Mouse (Mus musculus): ENCODE measurements around the gene Tln1.
"Not testable (repeated sequence)": the region's sequence is repeated elsewhere in the genome, so short reads cannot be mapped to it uniquely, and the experiment has no call there.

The Tln1 gene

DNA sequence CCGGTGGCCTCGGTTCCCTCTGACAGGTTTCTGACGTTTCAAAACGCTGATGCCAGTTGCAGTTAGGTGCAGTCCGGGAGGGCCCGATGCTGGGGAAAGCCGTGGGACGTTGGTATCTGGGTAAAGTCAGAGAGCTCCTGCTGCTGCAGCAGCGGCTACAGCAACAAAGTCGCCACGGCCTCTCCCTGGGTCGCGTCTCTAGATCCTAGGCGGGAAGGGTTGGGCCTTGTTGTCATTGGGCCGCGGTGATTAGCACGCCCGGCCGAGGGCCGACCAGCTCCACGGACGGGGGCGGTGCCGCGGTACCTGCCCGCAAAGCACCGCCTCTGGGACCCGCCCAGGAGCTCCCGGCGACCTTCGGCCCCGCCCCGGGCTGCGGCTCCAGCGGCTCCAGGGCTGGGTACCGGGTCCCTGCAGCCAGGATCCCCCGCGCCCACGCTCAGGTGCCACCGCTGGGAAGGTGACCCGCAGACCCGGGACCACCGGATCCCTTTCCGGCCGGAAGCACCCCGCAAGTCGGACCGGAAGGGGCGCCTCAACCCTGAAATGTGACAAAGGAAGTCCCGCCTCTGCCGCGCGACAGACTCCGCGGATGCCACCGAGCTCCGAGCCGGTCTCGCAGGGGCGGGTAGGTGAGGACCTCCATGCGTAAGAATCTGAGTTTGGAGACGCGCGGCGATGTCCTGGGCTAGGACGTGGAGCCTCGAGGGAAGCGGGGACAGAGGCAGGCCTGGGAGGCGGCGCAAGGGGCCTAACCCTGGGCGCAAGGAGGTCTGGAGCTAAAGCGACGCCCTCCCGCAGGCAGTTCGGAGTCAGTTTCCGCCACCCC lies 16.1 kb upstream of the Tln1 start, which contains the start of the genes Rgp1 and Gba2:
Gene Rgp1, plus strand, starts transcription at position 340 of the 829 bp plus-strand sequence.
Gene Gba2, minus strand, starts transcription at position 498 of the 829 bp plus-strand sequence.
- peak; percentile 83 for DNase-seq (ENCODE audit: low spot score in 2 of 2)

GRCm38 (mm10) chr4:43577237-43577881 lies 14.9 kb upstream of the Tln1 start:
- no peak for DNase-seq (ENCODE audit: low spot score in 2 of 2)

DNA sequence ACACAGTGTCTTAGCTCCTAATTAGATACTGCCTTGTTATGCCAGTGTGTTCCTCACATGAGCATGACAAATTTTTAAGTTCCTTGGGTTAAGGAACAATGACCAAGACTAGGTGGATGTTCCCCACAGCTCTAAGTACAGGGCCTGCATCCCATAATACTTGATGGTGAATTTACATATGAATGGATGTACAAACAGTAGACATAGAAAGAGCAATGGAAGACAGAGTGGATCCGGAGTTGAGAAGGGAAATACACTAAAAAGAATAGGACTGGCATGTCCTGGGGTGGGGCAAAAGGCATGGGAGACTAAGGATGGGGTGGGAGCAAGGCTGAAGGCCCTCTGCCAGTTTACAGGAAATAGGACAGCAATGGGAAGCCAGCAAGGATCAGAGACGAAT lies 12.9 kb upstream of the Tln1 start:
- no peak for DNase-seq (ENCODE audit: low spot score in 2 of 2)

- DNase-seq (ENCODE audit: low spot score in 2 of 2) = no peak
Observed at GRCm38 (mm10) chr4:43573561-43573960, 11.1 kb upstream of the Tln1 start.

DNA sequence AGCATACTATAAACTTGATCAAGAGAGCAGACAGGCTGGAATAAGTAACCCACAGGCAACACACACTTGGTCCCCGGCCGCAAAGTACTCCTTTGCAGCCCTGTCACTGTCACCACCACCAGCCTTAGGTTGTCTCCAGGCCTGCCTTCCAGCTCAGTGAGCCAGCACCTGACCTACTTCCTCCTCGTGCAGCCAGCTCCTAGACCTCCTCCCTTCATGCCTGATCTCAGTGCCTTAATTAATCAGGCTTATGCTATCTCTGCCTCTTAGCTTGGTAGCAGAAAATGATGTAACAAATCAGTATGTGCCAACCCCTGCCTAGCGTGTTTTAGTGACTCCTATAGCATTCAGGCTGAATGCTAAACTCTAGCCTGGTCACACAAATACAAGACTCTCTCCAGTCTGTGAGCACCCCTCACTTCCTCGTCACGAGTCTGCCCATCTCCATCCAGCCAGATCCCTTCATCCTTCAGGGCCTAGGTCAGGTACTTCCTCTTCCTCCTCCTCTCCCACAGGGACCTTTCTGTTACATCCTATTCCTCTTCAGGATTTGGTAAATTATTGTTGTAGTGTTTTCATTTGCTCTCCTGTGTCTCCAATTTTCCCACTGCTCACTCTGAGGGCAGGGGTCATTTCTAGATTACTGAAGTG lies 9.0 kb upstream of the Tln1 start:
- DNase-seq (ENCODE audit: low spot score in 2 of 2) = no peak

- no peak for DNase-seq (ENCODE audit: low spot score in 2 of 2)
Observed at GRCm38 (mm10) chr4:43567140-43567539, 4.6 kb upstream of the Tln1 start.

DNA sequence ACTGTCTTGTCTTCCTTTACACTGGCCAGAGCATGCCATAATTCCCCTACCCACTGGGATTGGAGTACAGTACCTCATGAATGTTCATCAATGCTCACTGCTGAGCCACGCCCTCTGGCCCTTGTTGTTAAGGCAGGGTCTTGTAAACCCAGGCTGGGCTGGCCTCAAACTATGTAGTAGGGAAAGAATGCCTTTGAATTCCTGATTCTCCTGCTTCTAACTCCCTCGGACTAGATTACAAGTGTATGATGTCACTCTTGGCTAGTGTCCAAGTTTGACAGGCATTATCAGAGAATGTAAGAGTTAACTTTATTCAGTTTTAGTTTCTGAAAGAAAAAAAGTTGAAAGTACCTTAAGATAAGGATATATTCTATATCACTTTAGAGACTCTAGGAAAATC lies 1.7 kb upstream of the Tln1 start:
- no peak for DNase-seq (ENCODE audit: low spot score in 2 of 2)

GRCm38 (mm10) chr4:43563601-43563875 lies 1.0 kb upstream of the Tln1 start:
- no peak for DNase-seq (ENCODE audit: low spot score in 2 of 2)

DNA sequence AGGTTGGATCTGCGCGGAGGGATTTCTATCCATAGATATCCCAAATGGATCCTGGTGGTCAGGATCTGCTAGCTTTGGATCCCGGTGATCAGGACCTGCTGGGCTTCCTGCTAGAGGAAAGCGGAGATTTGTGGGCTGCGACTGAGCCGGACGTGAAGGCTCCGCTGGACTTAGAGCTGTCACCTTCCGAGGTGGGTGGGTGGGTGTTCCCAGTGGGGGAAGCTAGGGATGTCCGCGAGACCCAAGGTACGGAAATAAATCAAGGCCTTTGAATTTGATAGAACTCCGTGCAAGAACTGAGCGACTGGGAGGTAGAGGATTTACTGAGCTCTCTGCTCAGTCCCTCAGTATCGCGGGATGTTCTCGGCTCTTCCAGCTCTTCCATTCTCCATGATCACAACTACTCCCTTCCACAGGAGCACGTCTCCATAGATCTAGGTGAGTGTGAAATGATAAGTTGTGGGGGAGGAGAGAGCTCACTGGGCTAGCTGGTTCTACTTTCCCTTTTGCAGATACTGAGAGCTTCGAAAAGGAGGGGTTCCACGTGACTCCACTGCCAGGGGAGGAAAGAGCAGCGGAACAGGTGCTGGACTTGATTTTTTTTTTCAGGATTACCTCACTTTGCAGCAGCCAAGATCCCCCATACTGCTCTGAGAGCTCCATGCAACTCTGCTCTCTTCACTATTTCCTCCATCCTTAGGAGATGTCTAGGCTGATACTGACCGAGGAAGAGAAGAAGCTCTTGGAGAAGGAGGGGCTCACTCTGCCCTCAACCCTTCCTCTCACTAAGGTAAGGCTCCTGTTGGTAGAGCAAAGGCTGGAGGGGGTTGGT lies 494 bp upstream of the Tln1 start:
- no peak for DNase-seq (ENCODE audit: low spot score in 2 of 2)

DNA sequence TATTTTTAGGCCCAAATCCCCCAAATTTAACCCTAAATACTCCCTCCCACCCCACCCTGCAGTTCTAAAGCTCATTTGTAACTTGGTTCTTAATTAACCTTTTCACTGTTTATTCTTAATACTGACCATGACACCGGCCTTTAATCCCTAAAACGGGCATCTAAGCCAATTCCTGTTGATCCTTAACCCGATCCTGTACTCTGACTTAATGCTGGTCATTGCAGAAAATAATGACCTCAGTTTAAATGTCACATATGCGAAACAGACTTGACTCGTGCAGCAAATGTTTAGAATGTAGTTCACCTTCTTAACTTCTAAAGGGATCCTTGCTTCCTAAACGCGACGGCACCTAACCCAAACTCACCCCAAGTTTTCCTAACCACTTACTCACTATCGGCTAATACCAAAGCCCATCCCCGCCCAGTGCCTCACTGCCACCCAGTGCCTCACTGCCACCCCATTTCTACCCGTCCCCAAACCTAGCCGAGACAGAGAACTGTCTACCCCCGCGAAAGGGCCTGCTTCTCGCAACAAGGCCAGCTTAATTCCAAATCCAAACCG lies 975 bp downstream of the Tln1 start:
- peak in 1 of 2 experiments; percentile 56 for DNase-seq (ENCODE audit: low spot score in 2 of 2)

GRCm38 (mm10) chr4:43560976-43561375 lies 1.5 kb downstream of the Tln1 start:
- no peak for DNase-seq (ENCODE audit: low spot score in 2 of 2)

DNA sequence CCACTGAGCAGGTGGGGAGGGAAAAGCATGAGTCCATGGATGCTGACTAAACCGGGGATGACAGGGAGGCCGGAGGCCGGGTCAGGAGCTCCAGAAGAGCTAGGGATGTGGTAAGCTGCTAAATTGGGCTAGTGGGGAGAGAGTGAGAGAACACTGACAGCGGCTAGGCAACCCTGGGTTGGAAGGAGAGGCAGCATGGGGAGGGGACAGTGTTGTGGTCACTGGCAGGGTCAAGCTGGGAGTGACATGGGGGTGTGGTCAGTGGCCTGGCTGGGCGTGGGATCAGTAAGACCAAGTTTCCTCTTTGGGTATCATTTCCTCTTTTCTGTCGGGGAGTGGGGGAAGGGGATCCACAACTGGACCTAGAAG lies 2.3 kb downstream of the Tln1 start:
- DNase-seq (ENCODE audit: low spot score in 2 of 2) = peak in 1 of 2 experiments; percentile 41

- DNase-seq (ENCODE audit: low spot score in 2 of 2) = no peak
Observed at GRCm38 (mm10) chr4:43559519-43560242, 2.8 kb downstream of the Tln1 start.

- DNase-seq (ENCODE audit: low spot score in 2 of 2) = peak; percentile 35 to 52
Observed at GRCm38 (mm10) chr4:43558631-43559356, 3.7 kb downstream of the Tln1 start.

GRCm38 (mm10) chr4:43558028-43558630 lies 4.4 kb downstream of the Tln1 start:
- no peak for DNase-seq (ENCODE audit: low spot score in 2 of 2)

- no peak for DNase-seq (ENCODE audit: low spot score in 2 of 2)
Observed at GRCm38 (mm10) chr4:43555926-43556325, 6.6 kb downstream of the Tln1 start.

- no peak for DNase-seq (ENCODE audit: low spot score in 2 of 2)
Observed at GRCm38 (mm10) chr4:43553891-43554290, 8.6 kb downstream of the Tln1 start.

- DNase-seq (ENCODE audit: low spot score in 2 of 2) = no peak
Observed at GRCm38 (mm10) chr4:43552437-43552836, 10.1 kb downstream of the Tln1 start.

GRCm38 (mm10) chr4:43551854-43552253 lies 10.6 kb downstream of the Tln1 start:
- DNase-seq (ENCODE audit: low spot score in 2 of 2) = not testable (repeated sequence)

DNA sequence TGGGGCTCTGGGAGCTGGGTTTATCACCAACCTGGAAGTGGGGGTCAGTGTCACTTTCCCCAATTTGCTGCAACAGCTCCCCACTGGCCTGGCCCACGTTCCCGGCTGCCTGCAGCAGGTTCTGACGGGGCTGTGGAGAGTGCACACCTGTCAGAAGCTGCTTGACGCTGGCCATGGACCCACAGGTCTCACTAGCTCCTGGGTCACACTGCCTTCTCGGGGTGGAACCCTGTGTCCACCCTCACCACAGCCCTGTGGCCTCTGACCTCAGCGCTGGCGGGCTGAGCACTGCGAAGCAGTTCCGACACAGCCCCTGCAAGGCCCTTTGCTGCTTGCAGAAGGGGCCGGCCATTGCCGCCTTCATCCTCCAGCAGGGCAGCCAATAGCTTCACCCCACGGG lies 13.4 kb downstream of the Tln1 start:
- no peak for DNase-seq (ENCODE audit: low spot score in 2 of 2)
